Mouse (Mus musculus): ENCODE data around the gene Dlgap1. TPM values are rescaled to one million over a fixed set of nuclear protein-coding genes. Genes with fewer than 3 reads are reported as not detected.
A peak's percentile ranks its signal among the peaks of the same experiment; 100 is the strongest.

Gene Dlgap1
- total RNA-seq, 2 experiments from 2014 or later: not detected

GRCm38 (mm10) chr17:70847751-70848510, 879.1 kb downstream of the Dlgap1 start:
- ATAC-seq (replicated peaks; ENCODE audit: low FRiP score, poor library complexity, severe bottlenecking): no peak

DNA sequence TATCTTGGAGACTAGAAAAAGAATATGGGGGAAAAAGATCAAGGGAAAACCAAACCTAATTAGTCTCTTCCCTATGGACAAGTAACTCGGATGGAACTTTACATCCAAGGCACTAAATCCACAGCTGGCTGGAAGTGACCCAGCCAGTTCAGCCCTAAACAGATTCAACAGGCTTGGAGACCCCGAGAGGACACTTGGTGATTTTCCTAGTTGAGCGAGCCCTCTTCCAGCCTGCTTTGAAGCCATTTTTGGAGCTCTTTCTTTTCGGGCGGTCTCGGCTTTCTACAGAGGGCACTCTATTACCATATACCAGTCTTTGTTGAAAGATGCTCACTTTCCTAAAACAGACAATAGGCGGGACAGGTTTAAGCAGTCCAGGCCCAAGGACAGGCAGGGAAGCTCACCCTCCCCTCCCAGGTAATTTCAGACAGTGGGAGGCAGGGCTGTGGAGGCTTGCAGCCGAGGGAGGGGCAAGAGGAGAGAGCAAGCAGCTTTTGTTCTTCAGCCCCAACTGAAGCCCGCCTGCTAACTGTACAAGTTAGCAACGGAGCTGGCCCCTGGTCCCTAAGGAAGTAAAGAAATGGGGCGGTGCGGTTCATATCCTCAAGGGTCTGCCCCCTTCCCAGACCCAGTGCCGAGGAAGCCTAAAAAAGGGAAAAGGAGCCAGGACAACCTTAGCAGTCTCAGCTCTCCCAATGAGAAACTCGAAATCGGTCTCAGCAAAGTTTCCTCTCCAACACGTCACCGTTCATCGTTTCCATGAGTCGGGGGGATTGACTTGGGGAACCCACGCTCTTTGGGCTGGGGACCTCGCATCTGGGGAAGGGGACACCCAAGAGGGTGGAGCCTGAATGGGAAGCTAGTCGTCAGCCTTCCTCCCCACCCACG, 879.9 kb downstream of the Dlgap1 start:
- ATAC-seq (replicated peaks; ENCODE audit: low FRiP score, poor library complexity, severe bottlenecking): 0 out of 2 replicates have a peak, but pooled peaks have one; percentile 22

- ATAC-seq (replicated peaks; ENCODE audit: low FRiP score, poor library complexity, severe bottlenecking): peak; percentile 43; the same call in 1 of the 2 replicates
Observed at GRCm38 (mm10) chr17:70849399-70850232, 880.7 kb downstream of the Dlgap1 start.

GRCm38 (mm10) chr17:70850233-70850995, 881.5 kb downstream of the Dlgap1 start:
- ATAC-seq (replicated peaks; ENCODE audit: low FRiP score, poor library complexity, severe bottlenecking): 0 out of 2 replicates have a peak, but pooled peaks have one; percentile 21

GRCm38 (mm10) chr17:70850996-70851991, 882.4 kb downstream of the Dlgap1 start:
- no peak for ATAC-seq (replicated peaks; ENCODE audit: low FRiP score, poor library complexity, severe bottlenecking)

- ATAC-seq (replicated peaks; ENCODE audit: low FRiP score, poor library complexity, severe bottlenecking): no peak
Observed at GRCm38 (mm10) chr17:70852011-70852685, 883.3 kb downstream of the Dlgap1 start.

- no peak for ATAC-seq (replicated peaks; ENCODE audit: low FRiP score, poor library complexity, severe bottlenecking)
Observed at GRCm38 (mm10) chr17:70852686-70853386, 884.0 kb downstream of the Dlgap1 start.

DNA sequence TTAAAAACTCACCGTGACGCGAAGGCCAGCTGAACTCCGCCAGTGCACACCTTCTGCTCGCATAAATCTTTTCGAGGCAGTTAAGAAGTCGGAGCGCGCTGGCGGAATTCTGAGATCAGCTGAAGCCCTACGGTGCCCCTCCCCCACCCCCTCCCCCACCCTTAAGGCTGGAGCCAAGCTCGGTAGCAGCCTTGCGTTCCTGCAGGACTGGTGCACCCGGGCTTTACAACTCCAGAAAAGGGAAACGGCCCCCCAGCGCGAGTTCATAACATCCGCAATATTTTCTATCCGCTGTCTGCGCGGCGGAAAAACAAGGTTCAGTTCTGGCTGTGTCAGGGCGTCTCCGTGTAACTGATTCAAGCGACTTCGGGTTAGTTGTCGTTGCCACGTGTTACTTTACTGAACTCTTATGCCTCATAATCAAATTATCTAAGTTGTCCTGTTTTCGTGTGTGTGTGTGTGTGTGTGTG, 884.6 kb downstream of the Dlgap1 start, which contains the start of gene Tgif1:
Gene Tgif1, minus strand, starts transcription at position 111 of the 470 bp plus-strand sequence.
- ATAC-seq (replicated peaks; ENCODE audit: low FRiP score, poor library complexity, severe bottlenecking): no peak

DNA sequence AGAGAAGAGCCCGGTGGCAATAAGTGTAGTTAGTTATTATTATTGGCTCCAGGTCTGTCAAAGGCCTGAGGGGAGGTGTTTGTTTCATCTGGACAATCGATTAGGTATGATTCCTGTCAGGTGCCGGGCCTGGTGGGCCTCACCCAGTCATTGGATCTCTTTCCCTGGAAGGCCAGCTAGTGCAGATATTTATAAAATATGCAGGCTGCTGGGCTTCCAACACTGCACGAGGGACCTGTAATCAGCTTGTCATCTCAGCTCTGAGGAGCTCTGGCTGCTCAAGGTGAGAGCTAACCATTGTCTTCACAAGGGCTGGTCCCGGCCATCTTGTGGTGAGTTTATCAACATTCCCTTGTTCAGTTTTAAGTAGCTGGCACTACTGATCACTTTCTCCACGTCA, 885.1 kb downstream of the Dlgap1 start:
- no peak for ATAC-seq (replicated peaks; ENCODE audit: low FRiP score, poor library complexity, severe bottlenecking)

DNA sequence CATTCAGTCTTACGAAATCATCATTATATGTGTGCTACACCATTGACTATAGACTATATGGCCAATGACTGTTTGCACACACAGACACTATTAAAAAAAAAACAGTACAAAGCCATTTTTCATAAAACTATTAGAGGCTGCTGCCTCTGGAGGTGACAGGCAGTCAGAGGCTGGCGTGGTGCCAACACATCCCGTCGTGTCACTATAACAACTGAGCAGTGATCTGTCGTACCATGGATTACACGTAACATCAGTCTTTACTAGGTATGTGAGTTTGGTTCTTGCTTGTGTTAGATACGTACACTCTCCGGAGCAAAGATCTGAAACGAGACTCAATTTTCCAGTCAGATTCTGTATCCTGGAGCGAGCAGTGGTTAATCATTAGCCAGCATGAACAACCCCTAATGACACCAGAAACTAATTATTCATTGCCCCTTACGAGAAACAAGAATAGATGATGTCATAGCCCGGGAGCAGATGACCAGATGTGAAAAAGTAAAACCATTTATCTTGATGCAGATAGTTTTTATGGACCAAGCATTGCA, 888.1 kb downstream of the Dlgap1 start:
- ATAC-seq (replicated peaks; ENCODE audit: low FRiP score, poor library complexity, severe bottlenecking): no peak

DNA sequence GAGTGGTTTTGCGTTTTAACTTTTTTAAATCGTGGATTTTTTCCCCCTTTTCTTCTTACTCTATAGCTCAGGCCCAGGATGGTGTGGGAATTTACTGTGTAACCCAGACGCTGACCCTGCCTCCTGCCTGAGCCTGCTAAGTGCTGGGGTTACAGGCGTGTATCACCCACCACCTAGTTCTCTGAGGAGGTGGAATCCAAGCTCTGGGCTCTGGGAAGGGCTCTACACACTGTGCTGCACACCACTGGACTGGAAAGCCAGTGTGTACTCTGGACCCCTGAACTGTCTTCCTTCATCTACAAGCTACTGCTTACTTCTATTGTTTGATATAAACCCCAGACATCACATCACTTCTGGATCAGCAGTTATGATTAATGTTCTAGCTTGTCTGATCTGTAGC, 889.9 kb downstream of the Dlgap1 start:
- no peak for ATAC-seq (replicated peaks; ENCODE audit: low FRiP score, poor library complexity, severe bottlenecking)

- no peak for ATAC-seq (replicated peaks; ENCODE audit: low FRiP score, poor library complexity, severe bottlenecking)
Observed at GRCm38 (mm10) chr17:70864117-70864516, 895.2 kb downstream of the Dlgap1 start.

DNA sequence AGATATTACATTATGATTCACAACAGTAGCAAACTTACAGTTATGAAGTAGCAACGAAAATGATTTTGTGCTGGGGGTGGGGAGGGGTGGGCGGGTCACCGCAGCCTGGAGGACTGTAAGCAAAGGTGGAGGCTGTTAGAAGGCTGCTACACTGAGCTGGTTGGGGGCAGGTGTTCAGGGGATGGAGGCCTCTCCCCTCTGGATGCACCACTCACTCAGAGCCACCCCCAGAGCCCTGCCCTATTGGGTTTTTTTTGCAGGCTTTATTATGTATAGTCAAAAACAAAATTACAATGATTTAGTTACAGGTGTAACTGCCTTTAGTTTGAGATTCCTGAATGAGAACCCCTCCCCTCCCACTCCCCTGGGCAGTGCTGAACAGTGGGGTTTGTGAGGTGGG, 895.8 kb downstream of the Dlgap1 start:
- ATAC-seq (replicated peaks; ENCODE audit: low FRiP score, poor library complexity, severe bottlenecking): no peak

- ATAC-seq (replicated peaks; ENCODE audit: low FRiP score, poor library complexity, severe bottlenecking): no peak
Observed at GRCm38 (mm10) chr17:70865060-70865604, 896.3 kb downstream of the Dlgap1 start.

DNA sequence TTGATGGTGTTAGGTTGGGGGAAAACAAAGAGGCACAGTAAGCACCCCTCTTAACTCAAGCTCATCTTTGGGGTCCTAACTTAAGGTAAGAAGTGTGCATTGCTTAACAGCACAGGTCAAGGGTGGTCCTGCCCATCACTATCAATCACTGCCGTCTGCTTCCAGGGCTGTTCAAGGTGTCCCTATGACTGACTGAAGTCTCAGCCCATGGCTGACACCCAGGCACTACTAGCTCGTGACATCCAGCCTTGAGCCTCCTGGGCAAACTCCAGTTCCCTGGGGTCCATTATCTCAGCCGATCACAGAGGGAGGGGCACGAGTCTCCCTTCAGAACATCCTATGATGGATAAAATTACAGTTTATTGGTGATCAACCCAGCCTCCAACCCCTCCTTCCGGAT, 897.2 kb downstream of the Dlgap1 start:
- ATAC-seq (replicated peaks; ENCODE audit: low FRiP score, poor library complexity, severe bottlenecking): no peak

GRCm38 (mm10) chr17:70866538-70867114, 897.8 kb downstream of the Dlgap1 start:
- ATAC-seq (replicated peaks; ENCODE audit: low FRiP score, poor library complexity, severe bottlenecking): no peak
